Mouse (Mus musculus): ENCODE measurements at regions not wholly inside any gene's neighbourhood (a gene's known extent, or its start where the extent isn't known, plus 50 kb on each side); places are given as distances from the start of the nearest gene placed in this dataset.
"Not testable (repeated sequence)": the region's sequence is repeated elsewhere in the genome, so short reads cannot be mapped to it uniquely, and the experiment has no call there.

DNA sequence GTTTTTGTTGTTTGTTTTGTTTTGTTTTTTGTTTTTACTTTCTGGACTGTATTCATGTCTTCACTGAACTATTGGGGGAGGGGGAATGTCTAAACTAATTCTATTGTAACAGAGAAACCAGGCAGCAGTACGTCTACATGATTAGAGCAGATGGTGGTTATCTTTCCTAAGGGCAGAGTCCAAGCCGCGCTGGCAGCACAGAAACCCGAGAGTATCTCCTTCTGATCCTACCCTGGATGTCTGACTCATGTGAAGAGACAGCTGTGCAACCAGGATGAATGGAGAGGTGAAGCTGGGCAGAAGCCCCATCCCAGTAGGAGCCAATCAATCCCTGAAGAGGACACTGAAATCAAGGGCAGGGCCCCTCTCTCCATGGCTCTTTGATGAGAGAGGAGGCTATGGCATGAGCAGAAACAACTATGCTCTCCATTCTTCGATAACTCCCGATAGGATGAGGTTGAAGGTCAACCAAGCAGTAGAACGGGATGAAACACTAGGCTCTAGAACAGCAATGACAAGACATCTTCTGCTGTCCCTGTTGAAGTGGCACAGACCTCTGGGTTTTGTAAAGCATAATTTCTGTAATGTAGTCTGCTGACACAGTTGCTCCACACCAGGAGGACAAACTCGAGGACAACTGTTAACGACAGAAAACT, 591.1 kb downstream of the Dad1 start:
- not testable (repeated sequence) for TF ChIP-seq EP300, CTCF (IDR thresholded peaks at IDR 0.05; ENCODE audit: low read depth)

Measured in heart, postnatal 0 days (tissue).